Mouse (Mus musculus) embryo, embryonic 9.5 days (tissue): ENCODE data around the gene Cdk5r1.

Experiments
- DNase-seq: peaks from one replicate; pipeline ENCODE4 v3.0.0-alpha.2; 2017; ENCODE audit errors: extremely low spot score

The Cdk5r1 gene

DNA sequence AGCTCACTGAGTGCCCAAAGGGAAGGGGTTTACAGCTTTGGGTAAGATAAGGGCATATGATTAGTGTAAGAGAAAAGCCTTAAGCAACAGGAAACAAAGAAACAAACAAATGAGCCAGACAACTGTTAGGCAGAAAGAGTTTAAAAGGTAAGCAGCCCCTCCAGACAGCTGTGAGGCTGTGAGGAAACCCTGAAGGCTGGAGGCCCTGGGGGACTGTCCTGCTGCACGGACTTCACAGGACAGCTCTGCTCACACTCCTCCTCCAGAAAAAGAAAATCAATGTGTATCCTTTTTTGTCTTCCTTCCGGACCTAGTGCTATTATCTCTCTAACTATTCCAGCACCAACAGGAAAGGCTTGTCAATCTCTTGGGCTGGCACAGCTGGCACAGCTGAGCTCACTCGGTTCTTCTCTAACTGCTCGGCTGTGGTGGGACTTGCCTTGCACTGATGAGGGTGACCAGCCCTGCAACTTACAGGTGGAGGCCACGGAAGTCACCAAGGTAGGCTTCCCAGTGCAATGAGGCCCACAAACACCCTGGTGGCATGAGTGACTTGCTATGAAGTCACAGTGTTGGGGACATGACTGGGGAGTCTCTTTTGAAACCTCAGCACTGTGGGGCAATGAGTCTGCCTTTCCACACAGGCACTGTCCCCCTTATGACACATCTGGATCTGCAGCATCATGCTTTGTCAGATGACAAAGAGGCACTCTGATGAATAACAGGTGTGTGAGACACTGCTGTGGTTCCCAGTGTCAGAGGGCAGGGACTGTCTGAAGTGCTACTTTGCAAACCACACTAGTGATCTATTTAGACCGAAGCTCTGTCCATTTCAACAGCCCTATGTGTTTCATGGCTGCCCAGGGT lies 27.9 kb downstream of the Cdk5r1 start:
- no peak for DNase-seq

DNA sequence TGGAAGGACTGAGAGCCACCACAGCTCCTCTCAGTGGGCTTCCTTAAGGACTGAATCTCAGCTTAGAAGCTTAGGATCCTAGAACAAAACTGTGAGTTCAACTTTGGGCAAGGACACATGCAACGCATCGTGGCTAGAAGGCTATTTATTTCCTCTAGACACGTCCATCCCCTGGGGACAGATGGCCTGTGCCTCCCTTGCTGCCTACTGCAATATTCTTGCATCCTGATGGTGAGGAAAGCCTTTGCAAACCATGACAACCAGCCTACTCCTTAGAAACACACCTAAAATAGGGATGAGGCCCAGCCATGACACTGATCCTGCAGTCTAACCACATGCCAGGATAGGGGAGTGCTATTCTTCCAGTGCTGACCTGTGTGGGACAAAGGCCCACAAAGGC lies 28.8 kb downstream of the Cdk5r1 start:
- no peak for DNase-seq

DNA sequence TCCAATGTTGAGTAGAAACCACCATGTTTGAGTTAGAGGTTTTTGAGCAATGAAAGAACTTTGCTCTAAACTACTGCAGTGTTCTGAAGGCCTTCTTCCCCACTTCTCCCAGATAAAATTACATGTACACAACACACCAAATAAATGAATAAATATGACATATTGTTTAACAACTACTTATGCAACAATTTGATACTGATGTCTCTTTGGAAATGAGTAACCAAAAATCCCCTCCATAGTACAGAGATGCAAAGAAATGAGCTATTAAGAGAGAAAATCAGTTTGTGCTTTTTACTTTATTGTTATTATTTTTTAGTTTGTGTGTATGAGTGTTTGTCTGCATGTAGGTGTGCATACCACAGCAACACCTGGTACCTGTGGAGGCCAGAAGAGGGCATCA lies 29.7 kb downstream of the Cdk5r1 start:
- no peak for DNase-seq

DNA sequence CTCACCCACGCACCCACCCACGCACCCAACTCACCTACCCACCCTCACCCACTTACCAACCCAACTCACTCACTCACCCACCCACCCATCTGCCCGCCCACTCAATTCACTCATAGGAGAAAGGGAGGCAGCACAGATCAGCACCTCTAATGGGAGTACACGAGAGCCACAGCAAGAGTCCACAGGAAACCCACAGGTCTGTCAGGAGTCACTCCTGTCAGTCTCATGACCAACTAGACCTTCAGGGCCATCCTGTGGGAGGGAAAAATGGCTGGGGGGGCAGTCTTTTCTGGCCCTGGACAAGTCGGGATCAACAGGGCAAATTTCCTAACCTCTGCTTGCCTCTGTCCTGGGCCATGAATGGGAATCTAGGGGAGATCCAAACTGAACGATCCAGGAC lies 31.0 kb downstream of the Cdk5r1 start:
- DNase-seq = no peak

DNA sequence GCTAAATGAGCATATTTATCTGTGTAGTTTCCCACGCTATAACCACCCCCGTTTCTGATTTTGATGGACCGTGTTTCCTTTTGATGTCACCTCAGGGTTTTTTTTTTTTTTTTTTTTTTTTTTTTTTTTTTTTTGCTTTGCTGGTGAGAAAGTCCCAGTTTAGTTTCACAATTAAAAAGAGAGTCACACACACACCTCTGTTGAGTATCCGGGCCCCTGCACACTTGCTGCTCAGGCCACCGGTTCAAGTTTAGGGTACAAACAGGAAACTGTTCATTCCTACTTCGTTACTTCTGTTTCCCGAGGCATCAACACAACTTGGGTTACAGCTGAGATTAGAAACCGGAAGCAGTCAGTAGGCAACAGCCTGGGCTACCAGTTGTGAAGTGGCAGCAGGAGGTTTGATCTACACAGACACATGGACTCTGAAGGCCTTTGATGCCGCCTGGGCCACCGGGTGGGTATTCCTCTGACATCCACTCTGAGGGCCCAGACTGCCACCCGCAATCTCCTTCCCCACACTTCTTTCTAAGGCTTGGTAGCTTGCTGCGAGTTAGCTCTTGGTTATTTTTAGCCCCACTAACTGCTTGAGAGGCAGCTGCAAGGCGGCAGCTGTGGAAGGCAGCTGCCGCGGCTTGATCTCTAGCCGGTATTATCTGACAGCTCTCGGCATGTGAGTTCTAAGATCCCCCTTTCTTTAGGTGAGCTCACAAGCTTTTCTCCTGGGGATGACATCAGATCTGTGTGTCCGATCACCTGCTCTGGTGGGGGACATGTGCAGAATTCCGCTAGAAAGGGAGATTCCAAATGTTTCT lies 31.7 kb downstream of the Cdk5r1 start:
- DNase-seq = no peak

DNA sequence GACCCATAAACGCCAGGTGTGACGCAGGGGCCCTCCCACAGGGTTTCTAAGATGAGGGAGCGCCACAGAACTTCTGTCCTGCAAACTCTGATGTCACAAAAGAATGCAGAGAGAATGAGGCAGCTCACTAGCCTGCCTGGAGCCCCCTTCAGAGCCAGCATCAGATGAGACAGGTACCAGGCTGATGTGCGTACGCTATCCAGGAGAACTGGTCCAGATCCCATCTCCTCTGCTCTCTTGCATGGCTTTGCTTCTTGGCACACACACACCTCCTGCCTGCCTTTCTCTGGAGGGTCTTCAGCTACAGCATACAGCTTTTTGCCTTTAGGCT lies 32.3 kb downstream of the Cdk5r1 start:
- DNase-seq = no peak

DNA sequence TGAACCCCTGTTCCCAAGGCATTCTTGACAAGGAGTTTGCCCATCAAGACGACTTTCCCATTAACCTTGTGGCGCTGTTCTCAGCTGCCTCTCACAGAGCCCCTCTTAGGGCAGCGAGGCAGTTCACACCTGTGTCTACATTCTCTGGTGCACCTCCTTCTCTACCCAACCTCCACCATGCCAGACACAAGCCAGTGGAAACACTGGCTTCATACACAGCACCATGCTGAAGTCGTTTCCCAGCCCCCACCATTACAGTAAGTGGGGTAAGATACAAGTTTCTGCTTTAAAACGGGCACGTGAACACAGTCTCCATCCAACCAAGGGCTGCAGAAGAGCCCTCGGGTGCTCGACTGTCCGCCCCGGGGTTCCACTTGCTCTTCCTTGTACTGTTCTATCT lies 33.3 kb downstream of the Cdk5r1 start:
- DNase-seq = no peak

DNA sequence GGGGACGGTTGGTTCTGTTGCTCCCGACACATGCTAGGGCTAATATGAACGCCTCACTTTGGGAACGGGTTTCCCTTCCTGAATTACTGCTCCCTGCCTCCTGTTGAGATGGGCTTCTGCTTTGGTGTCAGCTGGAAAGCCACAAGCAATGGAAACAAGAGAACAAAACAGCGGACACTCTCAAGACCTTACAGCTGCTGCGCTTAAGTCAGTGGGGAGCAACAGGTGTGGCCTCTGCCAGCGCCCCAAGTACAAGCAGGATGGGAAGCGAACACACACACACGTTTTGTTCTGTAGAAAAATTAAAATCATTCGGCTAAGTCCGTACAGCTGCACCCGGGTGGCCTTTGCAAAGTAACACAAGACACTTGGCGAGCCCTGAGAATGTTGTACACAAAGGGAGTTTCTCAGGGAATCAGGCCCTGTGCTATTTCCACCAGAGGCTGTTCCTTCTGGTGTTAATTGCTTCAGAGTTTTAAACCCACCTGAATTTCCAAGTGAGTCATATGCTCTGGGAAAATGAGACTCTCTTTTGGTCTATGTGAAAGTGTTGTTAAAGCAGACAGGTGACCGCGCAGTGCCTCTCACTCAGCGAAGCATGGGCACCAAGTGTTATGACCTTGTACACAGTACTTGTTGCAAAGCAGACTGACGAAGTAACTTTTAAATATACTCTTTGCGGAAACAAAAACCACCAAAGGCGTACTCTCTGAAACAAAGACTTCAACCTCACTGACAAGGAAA lies 35.7 kb downstream of the Cdk5r1 start:
- no peak for DNase-seq

DNA sequence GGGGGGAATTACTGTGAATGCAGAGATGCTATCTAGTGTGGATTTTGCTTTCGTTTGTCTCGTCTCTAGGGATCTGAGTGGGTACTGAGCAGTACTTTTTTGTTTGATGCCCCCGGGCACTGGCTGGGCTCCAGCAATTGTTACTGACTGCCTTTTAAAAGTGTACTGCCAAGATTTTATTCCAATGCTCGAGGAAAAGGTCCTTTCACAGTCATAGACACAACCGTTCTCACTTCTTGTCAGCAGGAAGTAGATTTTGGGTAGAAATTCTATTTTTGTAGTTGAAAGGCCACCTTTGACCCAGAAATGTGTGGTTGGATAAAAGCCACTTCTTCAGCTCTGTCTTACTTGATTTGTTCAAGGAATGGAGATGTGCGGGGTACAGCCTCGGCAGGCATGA lies 37.0 kb downstream of the Cdk5r1 start:
- no peak for DNase-seq

DNA sequence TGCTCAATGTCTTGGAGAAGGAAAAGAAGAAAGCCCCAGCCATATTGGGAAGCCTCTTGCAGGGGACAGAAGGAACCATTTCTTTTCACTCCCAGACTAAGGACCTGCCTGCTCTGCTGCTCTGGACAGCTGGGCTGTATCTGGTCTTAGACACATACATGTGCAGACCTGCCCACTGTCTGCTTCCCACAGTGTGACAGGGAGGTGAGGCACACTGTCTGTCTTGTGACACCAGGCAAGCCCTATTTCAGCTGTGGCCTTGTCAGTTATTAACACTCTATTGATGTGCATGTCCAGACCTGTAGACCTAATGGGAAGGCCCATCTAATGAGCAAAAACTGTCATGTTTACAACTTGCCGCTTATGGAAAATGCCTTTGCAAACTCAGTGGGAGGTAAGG lies 38.5 kb downstream of the Cdk5r1 start:
- DNase-seq = no peak

DNA sequence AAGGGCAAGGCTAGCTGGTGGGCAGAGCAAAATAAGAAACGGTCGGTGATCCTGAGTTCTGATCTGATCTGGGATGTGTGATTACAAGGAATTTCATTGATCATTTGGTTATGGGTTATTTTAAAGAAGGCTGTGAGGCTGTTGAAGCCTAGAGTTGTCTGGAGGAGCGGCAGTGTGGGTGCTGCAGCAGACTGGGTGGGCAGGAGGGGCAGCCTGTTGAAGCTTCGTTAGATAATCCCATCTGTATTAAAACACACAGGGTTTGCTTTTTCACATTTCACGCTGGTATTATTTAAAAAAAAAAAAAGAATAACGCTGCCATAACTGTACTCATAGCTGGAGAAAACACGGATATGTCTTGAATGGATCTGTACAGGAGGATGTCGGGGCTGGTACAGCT lies 39.1 kb downstream of the Cdk5r1 start:
- DNase-seq = no peak

DNA sequence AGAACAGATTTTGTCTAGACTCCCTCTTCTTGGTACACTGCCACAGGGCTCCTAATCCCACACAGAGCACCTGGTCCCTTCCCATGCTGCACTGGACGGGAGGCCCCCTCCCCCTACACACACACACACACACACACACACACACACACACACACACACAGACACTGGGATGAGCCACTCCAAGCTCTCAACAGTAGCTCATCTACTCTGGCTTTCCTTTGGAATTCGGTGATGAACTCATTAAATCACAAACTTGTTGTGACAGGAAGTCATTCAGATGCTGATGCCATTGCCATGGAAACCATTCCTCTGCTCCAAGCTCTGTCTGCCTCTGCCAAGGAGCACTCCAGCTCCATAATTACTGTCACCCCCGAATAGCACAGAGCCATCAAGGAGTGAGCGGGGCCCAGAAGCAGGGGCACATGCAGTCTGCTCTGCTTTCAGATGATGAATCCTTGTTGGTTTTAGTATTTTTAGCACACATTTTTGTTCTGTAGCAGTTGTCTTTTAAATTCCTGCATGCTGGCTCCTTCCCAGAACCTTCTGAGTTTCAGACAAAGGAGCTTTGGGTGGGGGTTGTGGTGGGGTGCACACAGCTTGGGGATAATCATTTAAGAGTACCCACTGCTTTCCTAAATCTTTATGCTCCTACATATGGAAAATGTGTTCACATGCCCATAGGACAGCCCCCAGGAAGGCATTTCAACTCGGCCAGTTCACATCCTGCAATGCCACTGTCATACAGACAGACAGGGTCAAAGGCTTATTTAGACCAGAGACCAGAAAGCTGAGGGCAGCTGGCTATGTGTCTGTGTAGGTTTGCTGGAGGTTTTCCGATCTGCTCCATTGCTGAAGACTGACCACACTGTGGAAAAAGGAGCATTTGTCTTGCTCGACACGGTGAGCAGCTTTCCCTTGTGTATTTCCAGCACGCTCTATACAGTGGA lies 41.9 kb downstream of the Cdk5r1 start:
- peak; percentile 47 for DNase-seq

DNA sequence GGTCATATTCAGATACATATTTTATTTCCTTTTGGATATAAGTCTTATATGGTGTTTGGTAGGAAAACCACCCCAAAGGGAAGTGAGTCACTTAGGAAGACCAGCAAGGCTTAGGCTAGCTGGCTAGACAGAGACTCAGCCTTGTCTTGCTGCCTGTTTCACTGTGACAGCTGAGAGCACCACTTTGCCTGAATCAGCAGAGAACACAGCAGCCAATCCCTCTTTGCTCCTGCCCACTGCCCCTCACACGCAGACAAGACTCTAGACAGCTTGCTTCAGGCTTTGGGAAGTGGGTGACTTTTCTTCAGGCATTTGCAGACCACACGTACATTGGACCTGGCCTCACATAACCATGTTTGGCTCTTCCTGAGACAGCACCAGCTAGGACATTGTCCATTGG lies 44.3 kb downstream of the Cdk5r1 start:
- no peak for DNase-seq

DNA sequence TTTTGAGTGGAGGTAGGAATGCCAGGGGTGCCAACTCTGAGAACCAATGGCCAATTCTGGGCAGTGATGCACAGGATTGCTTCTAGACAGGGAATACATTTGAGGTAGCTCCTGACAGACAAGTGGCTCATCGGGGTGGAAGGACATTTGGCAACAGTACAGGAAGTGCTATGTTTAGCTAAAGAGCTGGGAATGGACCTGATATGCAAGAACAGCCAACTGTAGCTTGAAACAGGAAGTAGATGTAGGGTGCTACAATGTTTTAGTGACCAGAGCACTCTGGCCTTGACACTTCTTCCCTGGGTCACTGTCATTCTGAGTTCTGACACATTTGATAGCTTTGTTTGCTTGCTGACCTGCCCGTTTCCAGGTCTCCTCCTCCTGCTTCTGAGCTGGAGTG lies 46.0 kb downstream of the Cdk5r1 start:
- no peak for DNase-seq

DNA sequence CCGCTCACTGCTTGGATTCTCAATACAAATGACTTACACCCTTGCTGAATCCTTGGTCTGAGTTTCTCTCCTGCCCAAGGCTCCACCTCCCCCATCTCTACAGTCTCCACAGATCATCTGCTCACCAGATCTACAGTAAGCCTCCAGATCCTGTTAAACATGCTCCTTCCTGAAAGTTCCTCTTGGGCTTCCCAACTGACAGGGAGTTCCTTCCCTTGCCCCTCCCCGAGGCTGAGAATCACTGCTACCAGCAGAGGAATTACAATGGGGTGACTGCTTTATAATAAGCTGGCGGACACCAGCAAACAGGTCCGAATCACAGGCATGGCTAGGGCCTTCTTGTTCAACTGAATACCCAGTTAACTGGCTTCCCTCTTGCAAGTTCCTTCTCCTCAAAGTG lies 46.6 kb downstream of the Cdk5r1 start:
- DNase-seq = no peak

DNA sequence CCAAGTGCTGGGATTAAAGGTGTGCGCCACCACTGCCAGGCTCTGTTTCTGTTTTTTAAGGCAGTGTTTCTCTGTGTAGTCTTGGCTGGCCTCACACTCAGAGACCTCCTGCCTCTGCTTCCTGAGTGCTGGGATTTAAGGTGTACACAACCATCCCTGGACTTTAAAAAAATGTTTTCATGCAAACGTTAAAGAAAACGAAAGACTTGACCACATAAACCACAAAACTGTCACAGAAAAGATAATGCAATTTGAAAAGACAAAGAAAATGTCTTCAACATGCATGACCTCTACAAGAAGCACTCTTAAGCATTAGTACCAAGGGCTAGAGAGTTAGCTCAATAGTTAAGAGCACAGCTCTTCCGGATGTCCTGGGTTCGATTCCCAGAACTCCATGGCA lies 47.4 kb downstream of the Cdk5r1 start:
- no peak for DNase-seq

DNA sequence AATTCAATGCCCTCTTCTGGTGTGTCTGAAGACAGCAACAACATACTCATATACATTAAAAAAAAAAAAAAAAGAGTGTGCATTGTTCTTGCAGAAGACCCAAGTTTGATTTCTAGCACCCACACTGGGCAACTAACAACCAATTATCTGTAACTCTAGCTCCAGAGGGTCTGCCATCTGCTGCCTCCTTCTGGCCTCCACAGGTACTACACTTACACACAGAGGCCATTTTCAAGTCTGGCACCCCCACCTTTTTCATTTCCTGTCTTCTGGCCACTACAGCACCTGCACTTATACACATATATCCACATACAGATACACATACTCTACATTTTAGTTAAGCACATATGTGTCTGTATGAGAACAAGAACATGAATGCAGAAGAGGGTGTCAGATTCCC lies 50.9 kb downstream of the Cdk5r1 start:
- no peak for DNase-seq

DNA sequence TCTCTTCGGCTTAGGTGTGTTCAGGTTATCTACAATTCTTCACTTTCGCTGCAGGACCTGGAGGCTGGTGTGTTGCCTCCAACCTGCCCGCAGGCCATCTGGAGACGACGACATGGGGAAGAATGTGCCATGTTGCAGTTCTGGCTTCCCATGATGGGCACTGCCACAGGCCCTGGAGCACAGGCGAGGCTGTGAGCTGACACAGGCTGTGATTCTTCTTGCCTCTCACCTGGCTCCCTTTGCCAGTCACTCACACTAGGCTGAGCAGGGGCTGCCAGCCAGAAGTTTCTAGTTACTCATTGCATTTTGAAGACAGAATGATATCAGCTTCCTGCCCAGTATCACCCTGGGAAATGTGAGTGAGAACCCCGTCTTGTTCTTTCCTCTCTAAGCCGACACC lies 52.3 kb downstream of the Cdk5r1 start:
- no peak for DNase-seq
